Mouse (Mus musculus) Patski (cell line): ENCODE data around the gene Nfkbia. TPM values are rescaled to one million over a fixed set of nuclear protein-coding genes. Genes with fewer than 3 reads are reported as not detected.

Experiments
- ATAC-seq: fragments of 100-300 bp; one replicate; pipeline ENCODE4 v1.8.0; 2021
- CTCF ChIA-PET: fragments of 350-600 bp; sonication (Branson Sonifier 250); formaldehyde crosslinking; loops from one replicate; lab custom pipeline; 2022; ENCODE audit warnings: inconsistent platforms; lab: Charles Lee
- POLR2A ChIA-PET: fragments of 350-600 bp; sonication (Branson Sonifier 250); formaldehyde crosslinking; loops from one replicate; lab custom pipeline; 2022; ENCODE audit warnings: antibody characterized with exemption, inconsistent platforms; lab: Charles Lee
- DNase-seq: peaks from one replicate; pipeline ENCODE4 v3.0.0-alpha.2; 2011; ENCODE audit warnings: low read depth, low spot score
- H3K27me3 ChIP-seq: fragments of 371-371 bp; one replicate; pipeline ENCODE4 v1.5.1; 2021
- CTCF ChIP-seq: fragments of 100-300 bp; IDR thresholded peaks from one replicate; pipeline ENCODE4 v1.5.1; 2021
- in situ Hi-C: fragments of 300-500 bp; cut with MboI; formaldehyde crosslinking; loops from 3 replicates; pipeline ENCODE4 v1.11.1; 2018; ENCODE audit warnings: low pct_unique_long_range_greater_than_20kb, mixed read lengths
- polyA plus RNA-seq: library from polyadenylated mRNA; unstranded; gene quantifications from one replicate; pipeline ENCODE4 v1.2.3, GENCODE M21; 2021

Nfkbia gene
- polyA plus RNA-seq, 1 experiment from 2014 or later, result 47.7 TPM

- peak; percentile 70 for ATAC-seq
- in situ Hi-C loops, result loop anchor here (5.0 kb wide), 1 partner anchor 94 kb away; no protein-coding TSS in a partner anchor
- ChIA-PET POLR2A (interaction anchor here (0.8 to 1.6 kb wide), 3 partner anchors 24 to 167 kb away, joined by 3 read pairs; no protein-coding TSS in a partner anchor), CTCF (no interaction called here)
- no peak for DNase-seq
- no peak for TF ChIP-seq CTCF
- no peaks in the 10 kb centered on the region for H3K27me3 ChIP-seq
Observed at GRCm38 (mm10) chr12:55491516-55492183, 797 bp downstream of the Nfkbia start.

GRCm38 (mm10) chr12:55490722-55491449 lies 1.6 kb downstream of the Nfkbia start:
- ATAC-seq, result no peak
- no peak for TF ChIP-seq CTCF
- no peak for DNase-seq
- no peaks in the 10 kb centered on the region for H3K27me3 ChIP-seq
- in situ Hi-C loops, result loop anchor here (5.0 kb wide), 1 partner anchor 94 kb away; no protein-coding TSS in a partner anchor
- ChIA-PET POLR2A (no interaction called here), CTCF (no interaction called here)

- no peaks in the 10 kb centered on the region for H3K27me3 ChIP-seq
- ATAC-seq (no peak), DNase-seq (no peak)
- ChIA-PET CTCF (interaction anchor here (0.6 kb wide), 1 partner anchor 15 kb away, joined by 3 read pairs; no protein-coding TSS in a partner anchor), POLR2A (interaction anchor here (1.1 to 1.8 kb wide), 2 partner anchors 9 to 92 kb away, joined by 5 read pairs; no protein-coding TSS in a partner anchor)
- no peak for TF ChIP-seq CTCF
- in situ Hi-C loops, result loop anchor here (5.0 kb wide), 1 partner anchor 93 kb away; no protein-coding TSS in a partner anchor
Observed at GRCm38 (mm10) chr12:55489986-55490721, 2.3 kb downstream of the Nfkbia start.

- POLR2A ChIA-PET, result interaction anchor here (0.5 to 1.8 kb wide), 3 partner anchors 23 to 158 kb away, joined by 3 to 5 read pairs (median 4); no protein-coding TSS in a partner anchor
- no peak for DNase-seq
- TF ChIP-seq CTCF, result no peak
- in situ Hi-C loops, result no loop called here
- CTCF ChIA-PET, result interaction anchor here (1.2 kb wide), 1 partner anchor 43 kb away, joined by 3 read pairs; no protein-coding TSS in a partner anchor
- no peak for ATAC-seq
- no peaks in the 10 kb centered on the region for H3K27me3 ChIP-seq
Observed at GRCm38 (mm10) chr12:55488661-55489447, 3.6 kb downstream of the Nfkbia start.

GRCm38 (mm10) chr12:55487843-55488660 lies 4.4 kb downstream of the Nfkbia start:
- CTCF ChIA-PET, result interaction anchor here (1.2 kb wide), 1 partner anchor 42 kb away, joined by 3 read pairs; no protein-coding TSS in a partner anchor
- no peaks in the 10 kb centered on the region for H3K27me3 ChIP-seq
- no peak for TF ChIP-seq CTCF
- in situ Hi-C loops, result no loop called here
- no peak for ATAC-seq
- no peak for DNase-seq
- POLR2A ChIA-PET, result interaction anchor here (0.5 to 1.8 kb wide), 3 partner anchors 9 to 157 kb away, joined by 4 to 5 read pairs (median 4); no protein-coding TSS in a partner anchor

GRCm38 (mm10) chr12:55486923-55487674 lies 5.3 kb downstream of the Nfkbia start:
- CTCF ChIA-PET, result no interaction called here
- TF ChIP-seq CTCF, result no peak
- POLR2A ChIA-PET, result interaction anchor here (0.6 kb wide), 1 partner anchor 8 kb away, joined by 4 read pairs; no protein-coding TSS in a partner anchor
- no peak for DNase-seq
- in situ Hi-C loops, result no loop called here
- ATAC-seq, result no peak
- H3K27me3 ChIP-seq, result no peaks in the 10 kb centered on the region

- ATAC-seq, result no peak
- POLR2A ChIA-PET, result interaction anchor here (0.6 kb wide), 1 partner anchor 671 kb away, joined by 3 read pairs; no protein-coding TSS in a partner anchor
- in situ Hi-C loops, result no loop called here
- CTCF ChIA-PET, result no interaction called here
- no peaks in the 10 kb centered on the region for H3K27me3 ChIP-seq
- DNase-seq, result no peak
- no peak for TF ChIP-seq CTCF
Observed at GRCm38 (mm10) chr12:55484800-55485199, 7.6 kb downstream of the Nfkbia start.

GRCm38 (mm10) chr12:55484079-55484774 lies 8.2 kb downstream of the Nfkbia start:
- no peaks in the 10 kb centered on the region for H3K27me3 ChIP-seq
- in situ Hi-C loops, result no loop called here
- ChIA-PET CTCF (interaction anchor here (1.1 to 1.6 kb wide), 2 partner anchors 10 to 33 kb away, joined by 3 read pairs; no protein-coding TSS in a partner anchor), POLR2A (interaction anchor here (1.1 kb wide), 1 partner anchor 10 kb away, joined by 3 read pairs; no protein-coding TSS in a partner anchor)
- DNase-seq (no peak), ATAC-seq (no peak)
- no peak for TF ChIP-seq CTCF
